Mouse (Mus musculus): ENCODE data around the gene Mgat4c.

GRCm38 (mm10) chr10:102184726-102185125 lies 503.4 kb downstream of the Mgat4c start:
- TF ChIP-seq CTCF (IDR thresholded peaks at IDR 0.05; ENCODE audit: low read depth): no peak
- no peak for TF ChIP-seq EP300 (IDR thresholded peaks at IDR 0.05; ENCODE audit: low read depth)

Data from heart, postnatal 0 days (tissue).